Mouse (Mus musculus) CH12.LX (cell line): ENCODE results near the gene Zc3h18. TPM values are rescaled to one million over a fixed set of nuclear protein-coding genes. Genes with fewer than 3 reads are reported as not detected.

ENCODE experiments used
- DNase-seq: peaks from one replicate; pipeline ENCODE4 v3.0.0-alpha.2; 2013; ENCODE audit errors: extremely low read depth
- H3K27ac ChIP-seq: 2 replicates; pipeline ENCODE4 v1.5.1; 2012; ENCODE audit warnings: low read depth, mild to moderate bottlenecking, control low read depth, moderate library complexity; ENCODE audit not compliant: insufficient read depth
- H3K27me3 ChIP-seq: replicated peaks from 2 replicates; pipeline ENCODE3; 2012; ENCODE audit warnings: inconsistent platforms
- H3K36me3 ChIP-seq, 2 experiments: replicated peaks in 1 of 2; 2 replicates each; pipeline versions ENCODE3 to v1.6.1; 2012; ENCODE audit warnings: inconsistent platforms in 1 of 2, low read length in 1 of 2, mild to moderate bottlenecking in 1 of 2, mixed read lengths in 1 of 2, moderate library complexity in 1 of 2; ENCODE audit not compliant: control insufficient read depth in 1 of 2, insufficient read depth in 1 of 2
- H3K4me1 ChIP-seq, 2 experiments: 2 replicates each; pipeline ENCODE4 v1.6.1; 2012; ENCODE audit warnings: inconsistent platforms in 1 of 2, moderate library complexity in 1 of 2; ENCODE audit not compliant: insufficient read depth in 2 of 2, control insufficient read depth in 1 of 2
- H3K4me2 ChIP-seq: 2 replicates; pipeline ENCODE4 v1.6.1; 2012; ENCODE audit warnings: low read depth, mild to moderate bottlenecking, control low read depth; ENCODE audit not compliant: poor library complexity, insufficient read depth, severe bottlenecking
- H3K4me3 ChIP-seq, 3 experiments: fragments of 150-350 bp in 1 of 3; sonication (generic) in 1 of 3; replicated peaks in 1 of 3; 2 replicates each; pipeline versions ENCODE3 to v1.5.1; 2011 to 2012; ENCODE audit warnings: low read depth in 2 of 3, low read length in 2 of 3, mild to moderate bottlenecking in 2 of 3, moderate library complexity in 2 of 3, control low read depth in 1 of 3, improper control_type of control experiment in 1 of 3, inconsistent platforms in 1 of 3, mixed read lengths in 1 of 3; ENCODE audit not compliant: poor library complexity in 1 of 3
- H3K79me2 ChIP-seq: replicated peaks from 2 replicates; pipeline ENCODE4 v1.6.1; 2012; ENCODE audit warnings: mild to moderate bottlenecking, moderate library complexity; ENCODE audit not compliant: control insufficient read depth, poor library complexity, insufficient read depth, severe bottlenecking; ENCODE audit errors: extremely low read depth
- H3K9ac ChIP-seq: 2 replicates; pipeline ENCODE4 v1.6.1; 2012; ENCODE audit warnings: low read depth, mild to moderate bottlenecking, control low read depth, moderate library complexity; ENCODE audit not compliant: insufficient read depth
- H3K9me3 ChIP-seq: replicated peaks from 2 replicates; pipeline ENCODE3; 2012; ENCODE audit warnings: low read length, inconsistent platforms, mixed read lengths
- BHLHE40 ChIP-seq: IDR thresholded peaks from 2 replicates; pipeline ENCODE4 v1.6.1; 2011; ENCODE audit warnings: mild to moderate bottlenecking, low read depth, low read length, improper control_type of control experiment
- ELF1 ChIP-seq: IDR thresholded peaks from 2 replicates; pipeline ENCODE4 v1.6.1; 2014; ENCODE audit warnings: low read depth, mild to moderate bottlenecking, inconsistent platforms, low read length, improper control_type of control experiment
- EP300 ChIP-seq: IDR thresholded peaks from 2 replicates; pipeline ENCODE4 v1.6.1; 2011; ENCODE audit warnings: low read length, improper control_type of control experiment
- ETS1 ChIP-seq: conservative IDR thresholded peaks from 2 replicates; pipeline ENCODE4 v1.6.1; 2012; ENCODE audit warnings: low read depth, mild to moderate bottlenecking, inconsistent platforms, low read length, improper control_type of control experiment, moderate library complexity
- GABPA ChIP-seq: IDR thresholded peaks from 2 replicates; pipeline ENCODE4 v1.6.1; 2012; ENCODE audit warnings: low read depth, low read length, improper control_type of control experiment, inconsistent platforms; ENCODE audit not compliant: insufficient replicate concordance
- IRF4 ChIP-seq: IDR thresholded peaks from 2 replicates; pipeline ENCODE4 v1.6.1; 2014; ENCODE audit warnings: low read depth, mild to moderate bottlenecking, inconsistent platforms, low read length, improper control_type of control experiment
- JUN ChIP-seq: IDR thresholded peaks from 2 replicates; pipeline ENCODE4 v1.6.1; 2011; ENCODE audit warnings: low read depth, mild to moderate bottlenecking, low read length, improper control_type of control experiment, moderate library complexity; ENCODE audit not compliant: insufficient read depth
- JUND ChIP-seq: conservative IDR thresholded peaks from 2 replicates; pipeline ENCODE4 v1.6.1; 2011; ENCODE audit warnings: low read depth, low read length, improper control_type of control experiment
- KAT2A ChIP-seq: IDR thresholded peaks from 2 replicates; pipeline ENCODE4 v1.6.1; 2012; ENCODE audit warnings: low read length, improper control_type of control experiment, inconsistent platforms; ENCODE audit not compliant: insufficient replicate concordance
- MAFK ChIP-seq: IDR thresholded peaks from 2 replicates; pipeline ENCODE4 v1.6.1; 2011; ENCODE audit warnings: low read length, improper control_type of control experiment; ENCODE audit not compliant: insufficient replicate concordance
- MAX ChIP-seq: IDR thresholded peaks from 2 replicates; pipeline ENCODE4 v1.6.1; 2011; ENCODE audit warnings: low read length, improper control_type of control experiment
- MAZ ChIP-seq: IDR thresholded peaks from 2 replicates; pipeline ENCODE4 v1.6.1; 2012; ENCODE audit warnings: low read depth, mild to moderate bottlenecking, inconsistent platforms, low read length, improper control_type of control experiment, moderate library complexity
- MEF2A ChIP-seq: IDR thresholded peaks from 2 replicates; pipeline ENCODE4 v1.6.1; 2014; ENCODE audit warnings: low read depth, mild to moderate bottlenecking, inconsistent platforms, low read length, improper control_type of control experiment, borderline replicate concordance
- MXI1 ChIP-seq: IDR thresholded peaks from 2 replicates; pipeline ENCODE4 v1.6.1; 2011; ENCODE audit warnings: mild to moderate bottlenecking, low read depth, low read length, improper control_type of control experiment
- MYC ChIP-seq: IDR thresholded peaks from 2 replicates; pipeline ENCODE4 v1.6.1; 2011; ENCODE audit warnings: low read depth, mild to moderate bottlenecking, improper control_type of control experiment, low read length
- NELFE ChIP-seq: IDR thresholded peaks from 2 replicates; pipeline ENCODE4 v1.6.1; 2011; ENCODE audit warnings: low read depth, low read length, improper control_type of control experiment
- NRF1 ChIP-seq: IDR thresholded peaks from 2 replicates; pipeline ENCODE4 v1.6.1; 2014; ENCODE audit warnings: low read depth, mild to moderate bottlenecking, inconsistent platforms, low read length, improper control_type of control experiment, moderate library complexity
- POLR2A ChIP-seq: IDR thresholded peaks from 2 replicates; pipeline ENCODE4 v1.6.1; 2011; ENCODE audit warnings: low read depth, mild to moderate bottlenecking, improper control_type of control experiment, low read length
- RCOR1 ChIP-seq: conservative IDR thresholded peaks from 2 replicates; pipeline ENCODE4 v1.6.1; 2012; ENCODE audit warnings: low read depth, mild to moderate bottlenecking, inconsistent platforms, low read length, improper control_type of control experiment
- SIN3A ChIP-seq: IDR thresholded peaks from 2 replicates; pipeline ENCODE4 v1.6.1; 2012; ENCODE audit warnings: low read length, improper control_type of control experiment, inconsistent platforms
- TCF12 ChIP-seq: IDR thresholded peaks from 2 replicates; pipeline ENCODE4 v1.6.1; 2014; ENCODE audit warnings: low read depth, mild to moderate bottlenecking, inconsistent platforms, low read length, improper control_type of control experiment
- UBTF ChIP-seq: IDR thresholded peaks from 2 replicates; pipeline ENCODE4 v1.6.1; 2012; ENCODE audit warnings: low read depth, mild to moderate bottlenecking, inconsistent platforms, low read length, improper control_type of control experiment, moderate library complexity
- USF2 ChIP-seq: conservative IDR thresholded peaks from 2 replicates; pipeline ENCODE4 v1.6.1; 2011; ENCODE audit warnings: low read depth, low read length, improper control_type of control experiment
- ZC3H11A ChIP-seq: IDR thresholded peaks from 2 replicates; pipeline ENCODE4 v1.6.1; 2012; ENCODE audit warnings: low read depth, mild to moderate bottlenecking, inconsistent platforms, low read length, improper control_type of control experiment
- ZKSCAN1 ChIP-seq: IDR thresholded peaks from 2 replicates; pipeline ENCODE4 v1.6.1; 2012; ENCODE audit warnings: low read depth, inconsistent platforms, low read length, improper control_type of control experiment, borderline replicate concordance
- dilution Hi-C: fragments of 300-500 bp; cut with MboI; formaldehyde crosslinking; loops from 2 replicates; pipeline ENCODE4 v1.14.3; 2020; ENCODE audit warnings: low sequenced_read_pairs; ENCODE audit not compliant: extremely low pct_unique_long_range_greater_than_20kb, extremely low pct_ligation_motif_present
- in situ Hi-C: fragments of 300-500 bp; cut with MboI; formaldehyde crosslinking; loops from 3 replicates; pipeline ENCODE4 v1.14.3; 2019; ENCODE audit warnings: low sequenced_read_pairs, low pct_ligation_motif_present, low pct_unique_long_range_greater_than_20kb, mixed read lengths
- polyA plus RNA-seq: library from polyadenylated mRNA; unstranded; fragments of >175 nt; gene quantifications from 2 replicates; pipeline ENCODE4 v1.2.1, GENCODE M21; 2012; ENCODE audit warnings: low read depth; ENCODE audit not compliant: insufficient read length
- total RNA-seq, 2 experiments: library from RNA; depleted of rRNA; stranded (reverse); fragments of 300-350 nt in 1 of 2; fragments of >200 nt in 1 of 2; gene quantifications; 2 replicates each; pipeline ENCODE4 v1.2.3; 2012 to 2014

Zc3h18 gene
- total and polyA plus RNA-seq, 3 experiments, result 34.6 to 83.0 (median 58.5) TPM

DNA sequence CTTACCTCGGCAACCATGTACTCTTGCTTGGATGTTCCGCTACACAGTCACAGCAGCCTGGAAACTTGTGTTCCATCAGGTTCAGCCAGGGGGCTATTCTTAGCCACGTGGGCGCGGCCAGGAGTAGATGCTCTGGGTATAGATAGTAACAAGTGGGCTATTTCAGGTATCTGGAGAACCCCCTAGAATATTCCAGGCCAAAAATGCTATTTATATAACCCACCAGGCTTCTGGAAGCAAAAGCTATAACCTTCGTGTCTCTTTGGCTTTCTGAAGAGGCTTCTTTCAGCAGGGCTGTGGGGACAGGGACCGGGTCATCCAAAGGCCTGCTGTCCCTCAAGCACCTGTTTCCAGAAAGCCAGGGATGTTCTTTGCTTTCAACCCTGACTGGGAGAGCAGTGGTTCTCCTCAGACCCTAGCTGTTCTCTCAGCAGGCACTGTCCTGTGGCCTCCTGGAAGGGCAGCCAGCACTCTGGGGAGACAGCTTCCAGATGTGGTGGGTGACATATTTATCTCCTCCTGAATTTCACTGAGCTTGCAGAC lies 74.8 kb downstream of the Zc3h18 start:
- dilution Hi-C loops, result no loop called here
- no peak overlapping the region for H3K27ac ChIP-seq
- in situ Hi-C loops, result no loop called here
- no peaks in the 10 kb centered on the region for H3K79me2 ChIP-seq
- DNase-seq, result no peak
- TF ChIP-seq SIN3A (0 out of 2 replicates have a peak, but pooled peaks have one; percentile 39), ETS1 (peak; percentile 39; the same call in 1 of the 2 replicates), MEF2A (peak; percentile 93), EP300 (peak; percentile 59), KAT2A (no peak), MYC (0 out of 2 replicates have a peak, but pooled peaks have one; percentile 25), MXI1 (no peak), MAX (0 out of 2 replicates have a peak, but pooled peaks have one; percentile 29), ZC3H11A (no peak)
- H3K9ac ChIP-seq, result no peak overlapping the region
- H3K4me3 ChIP-seq, result no peak overlapping the region
- H3K36me3 ChIP-seq, result no peaks in the 10 kb centered on the region
- peaks cover 0 to 11% of the 10 kb centered on the region in 2 experiments; a peak in 2 of 4 replicates for H3K4me1 ChIP-seq
- no peak overlapping the region for H3K4me2 ChIP-seq
- H3K9me3 ChIP-seq, result no peaks in the 10 kb centered on the region
- peaks cover 4% of the 10 kb centered on the region for H3K27me3 ChIP-seq

DNA sequence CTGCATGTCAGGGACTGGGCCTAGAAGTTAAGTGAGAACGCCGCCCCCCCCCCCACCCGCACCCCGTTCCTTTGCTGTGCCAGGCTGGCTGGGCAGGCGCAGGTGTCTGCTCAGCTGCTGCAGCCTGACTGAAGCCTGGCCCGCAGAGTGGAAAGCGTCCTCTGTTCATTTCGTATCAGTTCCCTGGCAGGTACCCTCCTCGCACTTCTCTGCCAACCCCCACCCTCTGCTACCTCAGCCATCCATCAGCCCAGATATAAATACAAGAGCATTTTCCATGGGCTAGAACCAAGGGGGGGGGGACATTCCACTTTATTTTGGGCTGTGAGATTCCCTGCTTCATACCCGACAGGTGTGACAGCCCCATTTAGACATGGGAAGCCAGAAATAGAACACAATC lies 75.7 kb downstream of the Zc3h18 start:
- Histone ChIP-seq H3K36me3 (no peaks in the 10 kb centered on the region), H3K9ac (no peak overlapping the region), H3K9me3 (no peaks in the 10 kb centered on the region), H3K4me3 (no peak overlapping the region), H3K4me1 (peaks cover under 1 to 11% of the 10 kb centered on the region in 2 experiments; a peak in 3 of 4 replicates), H3K79me2 (no peaks in the 10 kb centered on the region), H3K27me3 (peaks cover 8% of the 10 kb centered on the region), H3K27ac (no peak overlapping the region), H3K4me2 (no peak overlapping the region)
- TF ChIP-seq MAFK (no peak), NELFE (no peak), JUND (no peak)
- dilution Hi-C loops (no loop called here), in situ Hi-C loops (no loop called here)
- no peak for DNase-seq

- H3K79me2 ChIP-seq, result no peaks in the 10 kb centered on the region
- H3K4me2 ChIP-seq, result no peak overlapping the region
- H3K9ac ChIP-seq, result no peak overlapping the region
- H3K36me3 ChIP-seq, result no peaks in the 10 kb centered on the region
- dilution Hi-C loops, result no loop called here
- no peak overlapping the region for H3K27ac ChIP-seq
- H3K9me3 ChIP-seq, result no peaks in the 10 kb centered on the region
- H3K4me1 ChIP-seq, result peaks cover 2 to 24% of the 10 kb centered on the region in 2 experiments; a peak in 3 of 4 replicates
- no peak for DNase-seq
- peaks cover 20% of the 10 kb centered on the region for H3K27me3 ChIP-seq
- in situ Hi-C loops, result no loop called here
- no peak overlapping the region for H3K4me3 ChIP-seq
- no peak for TF ChIP-seq IRF4
- no peak for TF ChIP-seq JUN
- TF ChIP-seq POLR2A, result no peak
- no peak for TF ChIP-seq UBTF
- TF ChIP-seq MYC, result no peak
- TF ChIP-seq TCF12, result no peak
- TF ChIP-seq NELFE, result no peak
- TF ChIP-seq ZKSCAN1, result no peak
- no peak for TF ChIP-seq MXI1
- TF ChIP-seq ELF1, result no peak
- TF ChIP-seq NRF1, result no peak
- TF ChIP-seq RCOR1, result no peak
- no peak for TF ChIP-seq ETS1
- no peak for TF ChIP-seq GABPA
- no peak for TF ChIP-seq MEF2A
- no peak for TF ChIP-seq BHLHE40
- no peak for TF ChIP-seq MAZ
- no peak for TF ChIP-seq USF2
Observed at GRCm38 (mm10) chr8:122454409-122454808, 78.0 kb downstream of the Zc3h18 start.
